Mouse (Mus musculus) heart, embryonic 13.5 days (tissue): ENCODE measurements around the gene Ywhag. TPM values are rescaled to one million over a fixed set of nuclear protein-coding genes. Genes with fewer than 3 reads are reported as not detected.

Source experiments
- ATAC-seq: fragments of 200-750 bp; cut with Nextera tagmentation; 2 replicates; pipeline ENCODE4 v1.8.0; 2017; ENCODE audit warnings: moderate TSS enrichment; ENCODE audit not compliant: insufficient number of reproducible peaks, low FRiP score, low TSS enrichment; ENCODE audit errors: extremely low read depth
- H3K27ac ChIP-seq: fragments of 300-500 bp; sonication (generic); replicated peaks from 2 replicates; pipeline ENCODE4 v1.5.1; 2015; ENCODE audit warnings: moderate library complexity, mild to moderate bottlenecking, inconsistent platforms
- H3K27me3 ChIP-seq: fragments of 300-500 bp; sonication (generic); replicated peaks from 2 replicates; pipeline ENCODE4 v1.6.1; 2015; ENCODE audit warnings: mild to moderate bottlenecking, inconsistent platforms
- H3K36me3 ChIP-seq: fragments of 300-500 bp; sonication (generic); 2 replicates; pipeline ENCODE4 v1.6.1; 2015; ENCODE audit warnings: mild to moderate bottlenecking, inconsistent platforms
- H3K4me1 ChIP-seq: fragments of 300-500 bp; sonication (generic); 2 replicates; pipeline ENCODE4 v1.6.1; 2015; ENCODE audit warnings: inconsistent platforms
- H3K4me2 ChIP-seq: fragments of 300-500 bp; sonication (generic); 2 replicates; pipeline ENCODE4 v1.6.1; 2015; ENCODE audit warnings: inconsistent platforms, mild to moderate bottlenecking, moderate library complexity
- H3K4me3 ChIP-seq: fragments of 300-500 bp; sonication (generic); 2 replicates; pipeline ENCODE4 v1.5.1; 2015; ENCODE audit warnings: moderate library complexity, mild to moderate bottlenecking, inconsistent platforms
- H3K9ac ChIP-seq: fragments of 300-500 bp; sonication (generic); 2 replicates; pipeline ENCODE4 v1.6.1; 2015; ENCODE audit warnings: inconsistent platforms, mild to moderate bottlenecking, moderate library complexity
- H3K9me3 ChIP-seq: fragments of 300-500 bp; sonication (generic); 2 replicates; pipeline ENCODE4 v1.6.1; 2016; ENCODE audit warnings: inconsistent platforms
- WGBS: fragments of 180-500 bp; shearing (Covaris S2); methylation state at CpG from one replicate; pipeline ENCODE4 v1.1.7; 2015; ENCODE audit warnings: mixed read lengths; 5-methylcytosine and 5-hydroxymethylcytosine counted together
- polyA plus RNA-seq: library from polyadenylated mRNA; unstranded; fragments of >200 nt; fragmentation: Nextera tagmentation; extraction: Ambion mirVana; gene quantifications from 2 replicates; pipeline ENCODE4 v1.2.1, GENCODE M21; 2015

The Ywhag gene
- polyA plus RNA-seq, 1 experiment from 2014 or later = 157 TPM

- 67% methylated on average over 6 of the region's 6 CpGs for WGBS
- Histone ChIP-seq H3K27me3 (no peaks in the 10 kb centered on the region), H3K27ac (no peak overlapping the region), H3K9ac (no peak overlapping the region; the same call in 1 of the 2 replicates), H3K4me1 (peaks cover 41% of the 10 kb centered on the region), H3K9me3 (no peaks in the 10 kb centered on the region), H3K36me3 (peaks cover 75% of the 10 kb centered on the region), H3K4me2 (no peak overlapping the region), H3K4me3 (no peak overlapping the region)
- no peak for ATAC-seq
These were observed 4.6 kb downstream of the Ywhag start for GRCm38 (mm10) chr5:135929685-135930424.

GRCm38 (mm10) chr5:135923901-135924300 is 10.5 kb downstream of the Ywhag start:
- Histone ChIP-seq H3K4me2 (no peak overlapping the region), H3K27me3 (no peaks in the 10 kb centered on the region), H3K9me3 (no peaks in the 10 kb centered on the region), H3K4me1 (peaks cover 16% of the 10 kb centered on the region; the same call in 1 of the 2 replicates), H3K27ac (no peak overlapping the region), H3K36me3 (peaks cover 99% of the 10 kb centered on the region), H3K4me3 (no peak overlapping the region), H3K9ac (no peak overlapping the region)
- no peak for ATAC-seq
- WGBS = 90% methylated on average over 7 of the region's 7 CpGs

- peaks cover 93% of the 10 kb centered on the region for H3K36me3 ChIP-seq
- ATAC-seq = no peak
- no peak overlapping the region for H3K4me2 ChIP-seq
- H3K4me1 ChIP-seq = peaks cover 34% of the 10 kb centered on the region
- H3K27ac ChIP-seq = no peak overlapping the region
- H3K27me3 ChIP-seq = no peaks in the 10 kb centered on the region
- no peaks in the 10 kb centered on the region for H3K9me3 ChIP-seq
- WGBS = 86% methylated on average over 3 of the region's 3 CpGs
- no peak overlapping the region for H3K9ac ChIP-seq
- H3K4me3 ChIP-seq = no peak overlapping the region
These were observed 14.5 kb downstream of the Ywhag start for GRCm38 (mm10) chr5:135919902-135920301.

- H3K27me3 ChIP-seq = no peaks in the 10 kb centered on the region
- no peak overlapping the region for H3K4me2 ChIP-seq
- peaks cover 47% of the 10 kb centered on the region for H3K4me1 ChIP-seq
- peaks cover 85% of the 10 kb centered on the region for H3K36me3 ChIP-seq
- no peak overlapping the region for H3K4me3 ChIP-seq
- no peak overlapping the region for H3K27ac ChIP-seq
- no peaks in the 10 kb centered on the region for H3K9me3 ChIP-seq
- no peak overlapping the region for H3K9ac ChIP-seq
- 95% methylated on average over 5 of the region's 5 CpGs for WGBS
- no peak for ATAC-seq
These were observed 15.8 kb downstream of the Ywhag start for GRCm38 (mm10) chr5:135918593-135918992.

- no peak for ATAC-seq
- H3K36me3 ChIP-seq = peaks cover 84% of the 10 kb centered on the region
These were observed 16.4 kb downstream of the Ywhag start for GRCm38 (mm10) chr5:135918059-135918437.

GRCm38 (mm10) chr5:135917327-135918058 is 16.9 kb downstream of the Ywhag start:
- Histone ChIP-seq H3K9ac (no peak overlapping the region), H3K9me3 (no peaks in the 10 kb centered on the region), H3K27ac (no peak overlapping the region), H3K4me3 (no peak overlapping the region), H3K4me1 (peaks cover 55% of the 10 kb centered on the region), H3K36me3 (peaks cover 83% of the 10 kb centered on the region), H3K27me3 (no peaks in the 10 kb centered on the region), H3K4me2 (no peak overlapping the region)
- ATAC-seq = no peak
- WGBS = 87% methylated on average over 8 of the region's 8 CpGs

More at GRCm38 (mm10) chr5:135918059-135918437, 16.4 kb downstream of the Ywhag start:
- Histone ChIP-seq H3K27ac (no peak overlapping the region), H3K4me3 (no peak overlapping the region), H3K4me1 (peaks cover 52% of the 10 kb centered on the region), H3K9me3 (no peaks in the 10 kb centered on the region), H3K9ac (no peak overlapping the region), H3K4me2 (no peak overlapping the region), H3K27me3 (no peaks in the 10 kb centered on the region)
- 93% methylated on average over 5 of the region's 5 CpGs for WGBS

- ATAC-seq = no peak
- Histone ChIP-seq H3K4me2 (no peak overlapping the region), H3K9me3 (no peaks in the 10 kb centered on the region), H3K4me3 (no peak overlapping the region), H3K4me1 (peaks cover 63% of the 10 kb centered on the region), H3K27ac (peak overlapping the region; percentile 98), H3K36me3 (peaks cover 83% of the 10 kb centered on the region), H3K27me3 (no peaks in the 10 kb centered on the region), H3K9ac (no peak overlapping the region)
- 85% methylated on average over 3 of the region's 3 CpGs for WGBS
These were observed 17.8 kb downstream of the Ywhag start for GRCm38 (mm10) chr5:135916601-135917000.

GRCm38 (mm10) chr5:135916051-135916565 is 18.3 kb downstream of the Ywhag start:
- H3K4me1 ChIP-seq = peaks cover 63% of the 10 kb centered on the region
- no peak for ATAC-seq
- WGBS = 63% methylated on average over 6 of the region's 6 CpGs
- peaks cover 83% of the 10 kb centered on the region for H3K36me3 ChIP-seq
- no peak overlapping the region for H3K4me3 ChIP-seq
- H3K27me3 ChIP-seq = no peaks in the 10 kb centered on the region
- H3K9me3 ChIP-seq = no peaks in the 10 kb centered on the region
- peak overlapping the region; percentile 40; the same call in 1 of the 2 replicates for H3K9ac ChIP-seq
- H3K27ac ChIP-seq = peak overlapping the region; percentile 98
- no peak overlapping the region for H3K4me2 ChIP-seq

GRCm38 (mm10) chr5:135914156-135914555 is 20.3 kb downstream of the Ywhag start:
- peak overlapping the region; percentile 50; the same call in 1 of the 2 replicates for H3K9ac ChIP-seq
- peak overlapping the region; percentile 54 for H3K4me2 ChIP-seq
- no peaks in the 10 kb centered on the region for H3K9me3 ChIP-seq
- peak; percentile 66; the same call in 1 of the 2 replicates for ATAC-seq
- peaks cover 83% of the 10 kb centered on the region for H3K36me3 ChIP-seq
- no peaks in the 10 kb centered on the region for H3K27me3 ChIP-seq
- no peak overlapping the region for H3K4me3 ChIP-seq
- peaks cover 62% of the 10 kb centered on the region for H3K4me1 ChIP-seq
- H3K27ac ChIP-seq = peak overlapping the region; percentile 98
- WGBS = 38% methylated on average over 6 of the region's 6 CpGs

- Histone ChIP-seq H3K4me1 (peaks cover 69% of the 10 kb centered on the region), H3K36me3 (peaks cover 83% of the 10 kb centered on the region), H3K4me3 (no peak overlapping the region), H3K4me2 (no peak overlapping the region), H3K27ac (peak overlapping the region; percentile 98), H3K9me3 (no peaks in the 10 kb centered on the region), H3K9ac (peak overlapping the region; percentile 9; the same call in 1 of the 2 replicates), H3K27me3 (no peaks in the 10 kb centered on the region)
- ATAC-seq = no peak
- WGBS = 67% methylated on average over 5 of the region's 5 CpGs
These were observed 21.2 kb downstream of the Ywhag start for GRCm38 (mm10) chr5:135913201-135913600.

- Histone ChIP-seq H3K4me3 (no peak overlapping the region), H3K4me2 (no peak overlapping the region), H3K27me3 (no peaks in the 10 kb centered on the region), H3K9me3 (no peaks in the 10 kb centered on the region), H3K9ac (no peak overlapping the region), H3K27ac (no peak overlapping the region), H3K36me3 (peaks cover 84% of the 10 kb centered on the region), H3K4me1 (peaks cover 75% of the 10 kb centered on the region)
- WGBS = 79% methylated on average over 11 of the region's 11 CpGs
- no peak for ATAC-seq
These were observed 22.7 kb downstream of the Ywhag start for GRCm38 (mm10) chr5:135911633-135912220.
